Mouse (Mus musculus): ENCODE measurements at regions not wholly inside any gene's neighbourhood (a gene's known extent, or its start where the extent isn't known, plus 50 kb on each side); places are given as distances from the start of the nearest gene placed in this dataset.

DNA sequence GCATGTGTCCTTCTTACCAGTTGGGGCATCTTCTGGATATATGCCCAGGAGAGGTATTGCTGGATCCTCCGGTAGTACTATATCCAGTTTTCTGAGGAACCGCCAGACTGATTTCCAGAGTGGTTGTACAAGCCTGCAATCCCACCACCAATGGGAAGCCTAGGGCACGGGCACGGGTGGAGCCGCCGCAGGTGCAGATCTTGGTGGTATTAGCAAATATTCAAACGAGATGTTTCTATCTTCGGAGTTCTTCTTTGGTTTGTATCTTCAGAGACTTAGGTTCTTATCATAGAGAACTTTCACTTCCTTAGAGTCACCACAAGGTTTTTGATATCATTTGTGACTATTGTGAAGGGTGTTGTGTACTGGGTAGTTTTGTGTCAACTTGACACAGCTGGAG, 103.1 kb downstream of the Btbd35f12 start:
- peak; percentile 51 to 54 for DNase-seq
